Mouse (Mus musculus) testis, adult 2 months (tissue): ENCODE results near the gene Gdf15. TPM values are rescaled to one million over a fixed set of nuclear protein-coding genes. Genes with fewer than 3 reads are reported as not detected.

ENCODE experiments used
- H3K27ac ChIP-seq: fragments of 200-500 bp; 2 replicates; pipeline ENCODE4 v1.5.1; 2012; ENCODE audit warnings: low read depth, low read length; ENCODE audit not compliant: control insufficient read depth, insufficient read depth
- H3K27me3 ChIP-seq: fragments of 200-500 bp; 2 replicates; pipeline ENCODE4 v1.6.1; 2012; ENCODE audit warnings: mild to moderate bottlenecking, low read length, moderate library complexity; ENCODE audit not compliant: control insufficient read depth, insufficient read depth
- H3K36me3 ChIP-seq: fragments of 200-500 bp; 2 replicates; pipeline ENCODE4 v1.6.1; 2012; ENCODE audit warnings: mild to moderate bottlenecking, low read length; ENCODE audit not compliant: control insufficient read depth, insufficient read depth
- H3K4me1 ChIP-seq: fragments of 200-500 bp; 2 replicates; pipeline ENCODE4 v1.6.1; 2012; ENCODE audit warnings: low read length; ENCODE audit not compliant: control insufficient read depth, insufficient read depth
- H3K4me3 ChIP-seq: fragments of 200-500 bp; 2 replicates; pipeline ENCODE4 v1.5.1; 2012; ENCODE audit warnings: low read depth, mild to moderate bottlenecking, low read length, moderate library complexity, mixed read lengths; ENCODE audit not compliant: control insufficient read depth
- CTCF ChIP-seq: fragments of 200-500 bp; IDR thresholded peaks from 2 replicates; pipeline ENCODE4 v1.5.1; 2012; ENCODE audit warnings: low read depth, mild to moderate bottlenecking, inconsistent platforms, low read length, moderate library complexity; ENCODE audit not compliant: control insufficient read depth, insufficient read depth, insufficient replicate concordance
- POLR2A ChIP-seq: fragments of 200-500 bp; IDR thresholded peaks from 2 replicates; pipeline ENCODE4 v1.6.1; 2012; ENCODE audit warnings: low read depth, mild to moderate bottlenecking, inconsistent platforms, low read length, moderate library complexity; ENCODE audit not compliant: control insufficient read depth
- polyA plus RNA-seq: library from polyadenylated mRNA; depleted of rRNA; stranded (reverse); fragments of >200 nt; gene quantifications from 2 replicates; pipeline ENCODE4 v1.2.3, GENCODE M21; 2012

The Gdf15 gene
- polyA plus RNA-seq, 1 experiment, result 1.3 TPM

GRCm38 (mm10) chr8:70656193-70656790, 24.0 kb upstream of the Gdf15 start:
- peaks cover 10% of the 10 kb centered on the region for H3K4me1 ChIP-seq
- TF ChIP-seq POLR2A (no peak), CTCF (no peak)
- H3K27ac ChIP-seq, result no peak overlapping the region
- H3K36me3 ChIP-seq, result no peaks in the 10 kb centered on the region
- no peaks in the 10 kb centered on the region for H3K27me3 ChIP-seq
- H3K4me3 ChIP-seq, result no peak overlapping the region

DNA sequence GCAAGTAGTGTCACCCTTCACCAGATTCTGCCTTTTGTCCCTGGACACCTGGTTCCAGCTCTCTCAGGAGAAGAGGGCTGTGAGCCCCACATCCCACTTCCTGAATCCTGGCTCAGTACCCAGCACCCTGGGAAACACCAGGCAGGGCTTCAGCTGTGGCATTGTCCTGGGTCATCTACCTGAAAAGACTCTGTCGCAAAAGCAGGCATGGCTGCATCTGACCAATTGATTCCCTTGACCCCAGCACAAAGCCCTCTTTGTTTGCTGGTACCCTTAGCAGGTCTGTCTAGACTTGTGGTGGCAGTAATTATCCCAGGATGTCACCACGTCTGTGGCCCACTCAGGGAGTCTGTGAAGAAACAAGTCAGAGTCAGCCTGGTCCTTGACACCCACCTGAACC, 23.2 kb upstream of the Gdf15 start:
- Histone ChIP-seq H3K4me1 (peaks cover 10% of the 10 kb centered on the region), H3K4me3 (no peak overlapping the region)

GRCm38 (mm10) chr8:70654121-70654520, 21.9 kb upstream of the Gdf15 start:
- H3K4me1 ChIP-seq, result peaks cover 4% of the 10 kb centered on the region
- H3K36me3 ChIP-seq, result no peaks in the 10 kb centered on the region
- H3K27ac ChIP-seq, result no peak overlapping the region
- H3K27me3 ChIP-seq, result no peaks in the 10 kb centered on the region
- H3K4me3 ChIP-seq, result no peak overlapping the region
- no peak for TF ChIP-seq POLR2A
- TF ChIP-seq CTCF, result no peak

More for the DNA sequence above, 23.2 kb upstream of the Gdf15 start:
- Histone ChIP-seq H3K27me3 (no peaks in the 10 kb centered on the region), H3K36me3 (no peaks in the 10 kb centered on the region), H3K27ac (no peak overlapping the region)
- TF ChIP-seq POLR2A (no peak), CTCF (no peak)

DNA sequence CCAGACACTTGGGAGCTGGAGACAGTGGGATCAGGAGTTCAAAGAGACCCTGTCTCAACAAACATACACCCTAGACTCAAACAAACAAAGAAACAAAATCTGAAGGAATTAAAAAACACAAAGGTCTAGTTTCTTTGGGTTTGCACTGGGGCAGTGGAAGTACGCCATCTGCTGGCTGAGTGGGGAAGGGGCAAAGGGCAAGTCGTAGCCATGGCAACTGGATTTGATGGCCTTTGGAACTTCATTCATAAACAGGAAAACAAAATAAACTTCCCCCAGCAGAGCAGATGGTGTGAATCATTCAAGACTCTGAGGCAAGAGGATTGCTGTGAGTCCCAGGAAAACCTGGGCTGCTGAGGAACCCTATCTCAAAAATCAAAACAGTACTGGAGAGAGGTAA, 21.0 kb upstream of the Gdf15 start:
- H3K36me3 ChIP-seq, result no peaks in the 10 kb centered on the region
- H3K27ac ChIP-seq, result no peak overlapping the region
- TF ChIP-seq POLR2A (no peak), CTCF (peak; percentile 68; the same call in 1 of the 2 replicates)
- no peaks in the 10 kb centered on the region; the same call in none of the 2 replicates for H3K4me1 ChIP-seq
- H3K4me3 ChIP-seq, result no peak overlapping the region
- H3K27me3 ChIP-seq, result no peaks in the 10 kb centered on the region

- TF ChIP-seq CTCF, result no peak
- TF ChIP-seq POLR2A, result no peak
- Histone ChIP-seq H3K36me3 (no peaks in the 10 kb centered on the region), H3K27ac (no peak overlapping the region), H3K4me1 (peaks cover 3% of the 10 kb centered on the region), H3K27me3 (no peaks in the 10 kb centered on the region), H3K4me3 (no peak overlapping the region)
Measured at GRCm38 (mm10) chr8:70650351-70650750, 18.1 kb upstream of the Gdf15 start.

DNA sequence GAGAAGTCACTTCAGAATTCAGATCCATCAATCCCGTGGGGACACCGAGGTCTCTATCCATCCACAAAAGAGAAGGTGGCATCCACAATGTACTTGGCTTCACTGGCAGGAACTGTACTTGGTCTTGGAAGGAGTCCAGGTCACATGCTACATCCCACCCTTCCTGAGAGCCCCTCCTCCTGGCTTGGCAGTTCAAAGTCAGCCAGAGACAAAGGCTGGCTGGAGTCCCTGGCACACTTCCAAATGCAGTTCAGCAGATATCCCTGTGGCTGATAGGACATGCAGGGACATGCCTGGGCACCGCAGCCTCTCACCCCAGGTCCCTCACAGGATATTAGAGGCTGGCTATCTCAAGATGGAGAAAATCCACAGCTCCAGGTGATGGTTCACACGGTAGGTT, 17.1 kb upstream of the Gdf15 start:
- no peak overlapping the region for H3K4me3 ChIP-seq
- H3K36me3 ChIP-seq, result no peaks in the 10 kb centered on the region
- H3K27ac ChIP-seq, result no peak overlapping the region
- H3K27me3 ChIP-seq, result no peaks in the 10 kb centered on the region
- peaks cover 3% of the 10 kb centered on the region for H3K4me1 ChIP-seq
- TF ChIP-seq POLR2A (no peak), CTCF (no peak)

GRCm38 (mm10) chr8:70648921-70649320, 16.7 kb upstream of the Gdf15 start:
- no peaks in the 10 kb centered on the region for H3K27me3 ChIP-seq
- H3K27ac ChIP-seq, result no peak overlapping the region
- H3K4me1 ChIP-seq, result peaks cover 3% of the 10 kb centered on the region
- H3K36me3 ChIP-seq, result no peaks in the 10 kb centered on the region
- no peak for TF ChIP-seq POLR2A
- TF ChIP-seq CTCF, result no peak
- H3K4me3 ChIP-seq, result no peak overlapping the region

- Histone ChIP-seq H3K4me1 (peaks cover 3% of the 10 kb centered on the region), H3K4me3 (no peak overlapping the region), H3K27me3 (no peaks in the 10 kb centered on the region), H3K27ac (no peak overlapping the region), H3K36me3 (no peaks in the 10 kb centered on the region)
- TF ChIP-seq CTCF (no peak), POLR2A (no peak)
Measured at GRCm38 (mm10) chr8:70648164-70648442, 15.8 kb upstream of the Gdf15 start.
